Mouse (Mus musculus) ES-Bruce4 (cell line): Measurements from ENCODE around the gene Trim15. TPM values are rescaled to one million over a fixed set of nuclear protein-coding genes. Genes with fewer than 3 reads are reported as not detected.
"Not testable (repeated sequence)": the region's sequence is repeated elsewhere in the genome, so short reads cannot be mapped to it uniquely, and the experiment has no call there.

Experiments
- H3K27ac ChIP-seq: 2 replicates; pipeline ENCODE4 v1.5.1; 2012; ENCODE audit warnings: low read length, inconsistent platforms; ENCODE audit not compliant: insufficient read depth
- H3K27me3 ChIP-seq: 2 replicates; pipeline ENCODE4 v1.6.1; 2012; ENCODE audit warnings: mild to moderate bottlenecking, low read length, inconsistent platforms; ENCODE audit not compliant: control insufficient read depth, poor library complexity, insufficient read depth, severe bottlenecking
- H3K36me3 ChIP-seq: 2 replicates; pipeline ENCODE4 v1.6.1; 2012; ENCODE audit warnings: inconsistent platforms, mild to moderate bottlenecking, low read length, moderate library complexity; ENCODE audit not compliant: control insufficient read depth, poor library complexity, insufficient read depth, severe bottlenecking
- H3K4me1 ChIP-seq: one replicate; pipeline ENCODE4 v1.8.1; 2011; ENCODE audit warnings: low read length; ENCODE audit not compliant: control insufficient read depth, insufficient read depth
- H3K4me3 ChIP-seq: 2 replicates; pipeline ENCODE4 v1.5.1; 2011; ENCODE audit warnings: low read depth, mild to moderate bottlenecking, low read length
- H3K9ac ChIP-seq: 2 replicates; pipeline ENCODE4 v1.6.1; 2012; ENCODE audit warnings: low read depth, mild to moderate bottlenecking, inconsistent platforms; ENCODE audit not compliant: poor library complexity, severe bottlenecking
- H3K9me3 ChIP-seq: replicated peaks from 2 replicates; pipeline ENCODE4 v1.6.1; 2012; ENCODE audit warnings: mild to moderate bottlenecking, low read length, inconsistent platforms; ENCODE audit not compliant: control insufficient read depth, poor library complexity, insufficient read depth, severe bottlenecking
- CTCF ChIP-seq: IDR thresholded peaks from one replicate; pipeline ENCODE4 v1.8.1; 2011; ENCODE audit warnings: low read depth, low read length
- EP300 ChIP-seq: IDR thresholded peaks from 2 replicates; pipeline ENCODE4 v1.6.1; 2011; ENCODE audit warnings: low read depth, low read length; ENCODE audit not compliant: insufficient read depth
- POLR2A ChIP-seq: IDR thresholded peaks from one replicate; pipeline ENCODE4 v1.8.1; 2011; ENCODE audit warnings: low read length; ENCODE audit not compliant: insufficient read depth
- polyA plus RNA-seq: library from polyadenylated mRNA; stranded (reverse); fragments of >200 nt; gene quantifications from 2 replicates; pipeline ENCODE4 v1.2.4, GENCODE M21; 2011; ENCODE audit warnings: low read depth; ENCODE audit not compliant: missing spikeins, insufficient read depth, insufficient read length

The Trim15 gene
- polyA plus RNA-seq, 1 experiment = not detected

DNA sequence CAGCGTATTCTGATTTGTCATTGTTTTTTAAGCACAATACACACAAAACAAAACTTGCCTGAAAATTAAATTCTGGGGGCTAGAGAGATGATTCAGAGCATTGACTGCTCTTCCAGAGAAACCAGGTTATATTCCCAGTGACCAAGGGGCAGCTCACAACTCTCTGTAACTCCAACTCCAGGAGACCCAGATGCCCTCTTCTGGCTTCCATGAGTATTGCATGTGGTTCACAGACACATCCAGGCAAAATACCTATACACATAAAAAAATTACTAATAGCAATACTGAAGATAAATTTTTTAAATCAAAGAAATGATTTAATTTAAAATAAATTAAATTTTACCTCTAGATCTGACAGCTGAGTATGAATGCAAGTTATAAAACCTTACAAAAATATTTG is 29.6 kb upstream of the Trim15 start:
- Histone ChIP-seq H3K27me3 (no peaks in the 10 kb centered on the region), H3K27ac (no peak overlapping the region), H3K4me1 (no peaks in the 10 kb centered on the region), H3K9me3 (no peaks in the 10 kb centered on the region), H3K9ac (no peak overlapping the region), H3K4me3 (no peak overlapping the region), H3K36me3 (no peaks in the 10 kb centered on the region)
- peak; percentile 15 for TF ChIP-seq CTCF
- TF ChIP-seq POLR2A = no peak

DNA sequence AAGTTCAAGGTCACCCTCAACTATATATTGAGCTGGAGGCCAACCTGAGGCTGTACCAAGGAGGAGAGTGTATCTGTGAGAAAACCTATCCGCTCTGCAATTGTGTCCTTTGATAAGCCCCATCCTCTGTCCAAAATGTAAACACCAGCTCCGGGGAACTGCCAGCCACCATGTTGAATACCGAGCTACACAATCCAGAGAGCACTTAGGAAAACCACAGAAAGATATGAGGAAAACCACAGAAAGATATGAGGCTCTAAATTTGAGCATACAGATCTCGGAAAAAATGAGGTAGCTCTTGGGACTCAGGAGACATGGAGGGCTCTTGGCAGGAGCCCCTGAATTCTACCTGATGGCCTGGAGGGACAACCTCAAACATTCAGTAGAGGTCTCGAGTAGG is 26.4 kb upstream of the Trim15 start:
- no peak overlapping the region for H3K4me3 ChIP-seq
- H3K9ac ChIP-seq = no peak overlapping the region
- H3K9me3 ChIP-seq = no peaks in the 10 kb centered on the region
- no peak for TF ChIP-seq EP300
- no peak for TF ChIP-seq POLR2A
- no peak for TF ChIP-seq CTCF
- H3K27ac ChIP-seq = no peak overlapping the region
- no peaks in the 10 kb centered on the region for H3K4me1 ChIP-seq
- no peaks in the 10 kb centered on the region for H3K36me3 ChIP-seq
- no peaks in the 10 kb centered on the region for H3K27me3 ChIP-seq

DNA sequence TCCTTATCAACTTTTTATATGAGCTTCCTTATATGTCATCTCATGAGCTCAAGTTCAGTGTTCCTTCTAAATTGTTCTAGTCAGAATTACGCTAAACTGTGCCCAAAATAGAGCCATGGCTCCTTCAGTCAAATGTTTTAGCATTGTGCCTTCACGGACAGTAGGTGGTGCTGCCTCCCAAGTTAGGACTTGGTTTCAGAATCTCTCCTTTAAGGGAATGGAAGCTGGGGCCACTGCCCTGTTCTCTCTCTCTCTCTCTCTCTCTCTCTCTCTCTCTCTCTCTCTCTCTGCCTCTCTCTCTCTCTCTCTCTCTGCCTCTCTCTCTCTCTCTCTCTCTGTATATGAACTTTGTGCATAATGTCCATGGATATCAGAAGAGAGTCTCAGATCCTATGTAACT is 25.4 kb upstream of the Trim15 start:
- TF ChIP-seq EP300 = no peak
- TF ChIP-seq CTCF = peak; percentile 37
- Histone ChIP-seq H3K9me3 (no peaks in the 10 kb centered on the region), H3K9ac (no peak overlapping the region), H3K36me3 (no peaks in the 10 kb centered on the region), H3K4me1 (no peaks in the 10 kb centered on the region), H3K4me3 (no peak overlapping the region), H3K27ac (no peak overlapping the region), H3K27me3 (no peaks in the 10 kb centered on the region)

DNA sequence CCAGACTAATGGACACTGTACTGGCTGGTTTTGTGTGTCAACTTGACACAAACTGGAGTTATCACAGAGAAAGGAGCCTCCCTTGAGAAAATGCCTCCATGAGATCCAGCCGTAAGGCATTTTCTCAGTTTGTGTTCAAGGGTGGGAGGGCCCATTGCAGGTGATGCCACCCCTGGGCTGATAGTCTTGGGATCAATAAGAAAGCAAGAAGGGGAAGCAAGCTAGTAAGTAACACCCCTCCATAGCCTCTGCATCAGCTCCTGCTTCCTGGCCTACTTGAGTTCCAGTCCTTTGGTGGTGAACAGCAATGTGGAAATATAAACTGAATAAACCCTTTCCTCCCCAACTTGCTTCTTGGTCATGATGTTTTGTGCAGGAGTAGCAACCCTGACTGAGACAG is 24.5 kb upstream of the Trim15 start:
- not testable (repeated sequence) for H3K36me3 ChIP-seq, H3K27ac ChIP-seq, H3K27me3 ChIP-seq, H3K4me1 ChIP-seq, H3K9me3 ChIP-seq, H3K9ac ChIP-seq, H3K4me3 ChIP-seq

DNA sequence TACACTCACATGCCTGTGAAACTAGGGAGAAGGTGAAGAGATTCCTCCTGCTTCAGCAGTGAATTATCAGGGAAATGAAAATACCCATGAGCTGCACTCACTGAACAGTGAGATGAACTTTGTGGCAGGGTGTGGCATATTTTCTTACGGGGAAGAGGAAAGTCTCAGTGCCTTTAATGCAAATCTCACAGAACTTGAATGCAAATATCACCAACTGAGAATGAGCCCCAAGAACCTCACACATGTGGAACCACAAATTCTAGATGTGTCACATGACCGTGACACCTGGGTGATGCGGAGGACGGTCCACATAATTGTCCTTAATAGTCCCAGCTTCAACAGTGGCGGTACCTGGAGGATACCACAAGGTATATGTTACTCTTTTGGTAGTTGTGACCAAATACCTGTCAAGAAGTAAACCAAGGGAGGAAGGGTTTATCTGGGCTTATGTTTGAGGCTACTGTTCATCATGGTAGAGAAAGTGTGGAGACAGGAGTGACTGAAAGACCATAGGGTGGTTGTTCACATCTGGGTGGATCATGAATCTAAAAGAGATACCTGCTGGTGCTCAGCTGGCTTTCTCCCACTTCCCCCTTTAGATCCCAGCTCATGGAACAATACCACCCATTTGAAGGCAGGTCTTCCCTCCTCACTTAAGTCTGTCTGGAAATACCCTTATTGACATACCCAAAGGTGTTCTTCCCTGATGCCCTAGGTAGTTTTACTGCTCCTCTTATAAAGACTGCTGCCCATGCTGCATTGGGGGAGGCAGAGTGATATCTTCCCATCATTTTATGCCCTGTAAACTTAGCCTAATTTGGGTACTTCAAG is 23.3 kb upstream of the Trim15 start, which contains the start of gene Trim40:
Gene Trim40 (minus strand): TSS at position 51 of the 831 bp plus-strand sequence.
- H3K27me3 ChIP-seq = no peaks in the 10 kb centered on the region
- TF ChIP-seq POLR2A = no peak
- no peak within 1 kb of the TSS for H3K4me3 ChIP-seq
- no peak within 1 kb of the TSS for H3K9ac ChIP-seq
- no peaks in the 10 kb centered on the region for H3K9me3 ChIP-seq
- no peaks in the 10 kb centered on the region for H3K4me1 ChIP-seq
- no peaks in the 10 kb centered on the region for H3K36me3 ChIP-seq
- H3K27ac ChIP-seq = no peak within 1 kb of the TSS

DNA sequence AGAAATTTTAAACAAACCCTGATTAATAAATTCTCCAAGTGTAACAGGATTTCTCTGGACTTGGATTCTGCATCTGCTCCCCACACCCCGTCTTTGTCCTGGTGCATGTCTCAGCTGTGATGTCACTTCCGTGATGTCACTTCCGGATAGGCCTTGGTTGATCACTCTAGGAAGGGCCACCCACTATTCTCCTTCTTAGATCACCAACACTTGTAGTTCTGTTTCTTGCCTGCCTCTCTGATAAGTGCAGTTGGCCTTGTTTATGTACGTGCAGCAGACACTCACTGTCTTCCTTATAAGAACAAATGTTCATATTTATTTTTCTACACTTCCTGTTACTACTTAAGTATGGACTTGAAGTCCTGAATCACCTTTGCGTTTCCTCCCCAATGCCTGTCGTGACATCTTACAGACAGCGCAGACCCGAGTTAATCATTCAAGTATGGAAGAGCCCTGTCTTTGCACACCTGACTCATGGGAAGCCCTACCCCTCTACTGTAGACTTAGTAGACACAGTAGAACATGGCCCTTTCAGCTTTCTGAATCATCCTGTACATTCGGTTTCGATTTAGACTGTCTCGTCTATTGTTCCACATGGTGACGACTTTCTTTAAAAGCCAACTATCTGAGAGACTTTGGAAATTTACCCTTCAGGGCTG is 18.3 kb upstream of the Trim15 start:
- TF ChIP-seq EP300 (no peak), CTCF (no peak), POLR2A (no peak)
- no peak overlapping the region for H3K9ac ChIP-seq
- H3K4me3 ChIP-seq = no peak overlapping the region
- H3K36me3 ChIP-seq = no peaks in the 10 kb centered on the region
- H3K4me1 ChIP-seq = no peaks in the 10 kb centered on the region
- H3K9me3 ChIP-seq = no peaks in the 10 kb centered on the region
- no peak overlapping the region for H3K27ac ChIP-seq
- H3K27me3 ChIP-seq = no peaks in the 10 kb centered on the region
